Mouse (Mus musculus) c-Kit-negative CD71-positive TER-119-positive erythroid progenitor cells, embryonic 14.5 days (primary cell): ENCODE measurements around the gene Adgrf5.
"Not testable (repeated sequence)": the region's sequence is repeated elsewhere in the genome, so short reads cannot be mapped to it uniquely, and the experiment has no call there.

Experiments used
- DNase-seq: peaks from one replicate; pipeline ENCODE4 v3.0.0-alpha.2; 2013; ENCODE audit warnings: low read depth, low spot score

The Adgrf5 gene

DNA sequence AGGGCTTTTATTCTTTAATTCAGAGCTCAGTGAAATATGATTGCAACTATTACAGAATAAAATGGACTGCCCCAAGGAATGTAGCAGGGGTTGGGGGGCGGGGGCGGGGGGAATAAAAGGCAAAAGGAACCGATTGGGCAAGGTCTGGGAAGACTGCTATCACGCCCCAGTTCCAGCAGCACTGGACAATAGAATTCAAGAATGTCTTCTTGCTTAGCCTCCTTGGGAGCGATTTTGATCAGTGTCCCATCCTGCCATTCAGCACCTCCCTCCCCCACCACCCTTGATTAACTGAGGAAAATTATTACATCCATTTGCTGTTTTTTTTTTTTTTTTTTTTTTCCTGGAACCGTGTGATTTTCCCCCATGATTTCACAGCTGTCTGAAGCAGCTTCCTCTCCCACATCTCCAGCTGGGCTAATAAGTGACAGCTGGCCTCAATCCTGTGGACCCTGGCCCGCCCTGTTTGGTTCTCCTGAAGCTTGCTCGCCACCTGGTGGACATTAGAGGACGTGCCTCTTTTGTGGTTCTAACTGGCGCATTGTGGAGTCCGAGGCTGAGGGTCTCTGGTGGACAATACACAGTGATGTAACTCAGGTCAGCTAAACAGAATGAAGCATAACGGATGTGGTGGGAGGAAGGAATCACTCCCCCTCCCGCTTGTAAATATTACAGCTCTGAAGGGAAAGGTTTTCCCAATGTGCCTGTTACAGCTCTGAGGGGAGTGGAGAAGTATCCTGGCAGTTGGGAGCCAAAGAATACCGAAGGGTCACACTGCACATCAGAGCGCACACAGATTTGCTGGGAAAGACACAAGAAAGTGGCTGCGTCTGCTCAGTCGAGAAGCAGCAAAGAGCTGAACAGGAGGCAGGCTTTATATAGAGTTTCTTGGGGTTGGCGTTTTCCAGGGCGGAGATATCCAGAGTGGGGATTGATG is 100.3 kb downstream of the Adgrf5 start:
- no peak for DNase-seq

DNA sequence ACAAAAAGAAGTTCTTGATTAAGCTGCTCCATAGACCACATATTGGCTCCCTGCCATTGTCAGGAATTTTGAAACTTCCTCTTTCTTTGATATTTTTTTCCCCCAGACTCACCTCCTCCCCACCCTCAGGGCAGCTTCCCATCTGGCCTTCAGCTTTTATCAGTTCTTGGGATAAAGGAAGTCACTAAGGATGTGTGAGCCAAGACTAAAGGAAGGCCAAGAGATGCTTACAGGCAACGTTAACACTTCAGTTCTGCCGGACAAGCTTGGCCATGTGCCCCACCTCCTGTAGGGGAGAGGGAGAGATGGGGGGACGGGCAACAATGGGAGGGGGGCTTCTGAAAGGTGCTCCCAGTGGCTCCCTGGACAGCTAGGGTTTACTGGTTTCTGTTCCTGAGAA is 109.8 kb downstream of the Adgrf5 start:
- DNase-seq = no peak

DNA sequence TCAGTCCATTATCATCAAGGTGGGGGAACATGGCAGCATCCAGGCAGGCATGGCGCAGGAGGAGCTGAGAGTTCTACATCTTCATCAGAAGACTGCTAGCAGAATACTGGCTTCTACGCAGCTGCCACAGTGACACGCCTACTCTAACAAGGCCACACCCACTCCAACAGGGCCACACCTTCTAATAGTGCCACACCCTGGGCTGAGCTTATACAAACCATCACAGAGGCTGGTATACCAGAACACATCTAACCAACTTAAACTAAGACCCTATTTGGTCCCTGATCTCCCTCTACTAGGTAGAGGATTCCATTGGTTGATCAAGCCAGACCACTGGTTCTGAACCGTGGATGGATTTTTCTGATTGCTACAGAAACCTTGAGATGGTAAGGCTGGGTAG is 112.3 kb downstream of the Adgrf5 start:
- DNase-seq = peak; percentile 16

DNA sequence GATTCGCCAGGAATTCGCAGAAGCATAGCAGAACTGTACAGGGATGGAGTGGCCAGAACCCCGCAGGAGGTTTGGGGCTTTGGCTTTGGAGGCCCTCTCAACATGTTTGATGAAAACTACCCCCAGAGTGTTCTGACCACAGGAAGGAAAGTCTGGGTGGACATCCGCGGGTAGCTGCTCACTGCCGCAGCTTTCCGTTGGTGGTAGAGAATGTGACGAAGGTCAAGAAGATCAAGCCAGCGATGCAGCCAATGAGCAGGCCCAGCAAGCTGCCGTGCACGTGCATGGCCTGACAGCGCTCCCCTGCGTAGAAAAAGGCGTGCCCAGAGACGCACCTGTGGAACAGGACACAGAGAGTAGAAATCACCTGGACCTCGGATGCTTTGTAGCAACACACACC is 114.5 kb downstream of the Adgrf5 start:
- DNase-seq = no peak

DNA sequence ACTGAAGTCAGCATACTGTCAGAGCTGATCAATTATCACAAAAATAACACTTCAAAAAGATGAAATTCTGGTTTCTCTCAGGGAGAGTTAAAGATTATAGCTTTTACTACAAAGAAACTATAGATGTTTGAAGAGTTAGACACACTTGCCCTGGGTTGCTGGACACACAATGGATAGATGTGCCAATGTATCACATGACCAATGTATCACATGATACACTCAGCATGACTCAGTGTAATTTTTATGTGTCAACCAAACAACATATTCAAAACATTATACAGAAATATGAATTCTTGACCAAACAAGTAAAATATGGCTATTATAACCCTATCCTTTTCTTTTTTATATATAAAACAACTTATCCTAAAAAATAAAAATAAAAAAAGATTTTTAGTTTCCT is 117.4 kb downstream of the Adgrf5 start:
- DNase-seq = no peak

DNA sequence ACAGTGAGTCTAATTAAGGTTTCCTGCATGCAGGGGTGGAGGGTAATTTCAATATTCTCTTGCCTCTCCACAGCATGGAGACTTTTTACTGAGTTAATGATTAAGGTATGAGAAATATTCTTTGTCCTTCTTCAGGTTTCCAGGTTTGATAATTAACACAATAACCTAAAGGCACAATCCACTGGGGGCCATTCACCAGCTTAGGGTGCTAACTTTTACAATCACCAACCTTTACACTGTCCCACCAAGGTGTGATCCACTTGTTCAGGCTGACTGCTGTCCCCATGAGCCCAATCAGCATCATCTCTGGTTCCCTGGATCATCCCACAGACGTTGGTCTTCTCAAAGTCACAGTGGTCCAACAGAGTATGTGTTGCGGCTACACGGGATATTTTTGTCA is 125.7 kb downstream of the Adgrf5 start:
- DNase-seq = no peak

DNA sequence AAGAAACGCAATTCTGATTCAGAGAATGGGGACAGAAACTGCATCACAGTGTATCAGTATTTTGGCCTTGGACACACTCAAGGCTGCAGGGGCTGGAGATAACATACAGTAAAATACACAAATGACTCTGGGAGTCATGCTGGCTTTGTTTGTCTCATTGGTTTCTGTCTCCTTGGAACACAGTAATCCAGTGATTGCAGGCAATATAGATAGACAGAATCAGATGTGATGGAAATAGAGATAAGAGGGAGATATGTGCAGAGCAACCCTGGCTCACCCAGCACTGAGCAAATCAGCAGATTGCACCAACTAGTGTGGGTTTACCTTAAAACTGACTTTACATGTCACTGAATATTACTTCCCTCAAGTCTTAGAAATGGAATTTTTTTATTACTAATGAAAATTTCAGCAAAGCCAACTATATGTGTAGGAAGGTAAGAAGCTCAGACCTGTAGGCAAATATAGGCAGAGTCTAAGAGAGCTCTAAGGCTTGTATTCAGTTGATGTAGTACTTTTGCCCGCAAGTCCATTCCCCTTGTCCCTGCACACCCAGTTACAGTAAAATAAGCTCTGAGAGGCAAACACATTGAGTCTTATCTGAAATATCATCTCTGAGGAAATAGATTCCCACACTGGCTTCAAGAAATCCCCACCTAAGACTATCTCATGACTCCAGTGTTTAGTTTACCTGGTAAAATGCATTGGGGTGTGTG is 128.3 kb downstream of the Adgrf5 start:
- DNase-seq = no peak

DNA sequence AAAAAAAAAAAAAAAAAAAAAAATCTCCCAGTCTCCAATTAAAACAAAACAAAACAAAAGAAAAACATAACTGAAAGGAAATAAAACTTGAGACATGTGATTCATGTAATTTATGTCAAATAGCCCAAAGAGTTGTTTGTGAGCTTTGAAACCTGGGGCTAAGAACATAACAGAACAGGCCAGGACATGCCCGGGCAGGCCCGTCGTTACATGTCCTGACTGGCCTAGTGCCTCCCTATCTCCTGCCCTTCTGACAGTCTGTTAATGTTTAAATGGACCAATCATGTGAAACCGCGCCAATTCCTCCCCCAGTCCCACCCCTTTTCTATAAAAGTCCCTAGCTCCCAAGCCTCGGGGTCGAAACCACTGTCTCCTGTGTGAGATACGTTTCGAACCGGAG is 130.1 kb downstream of the Adgrf5 start:
- not testable (repeated sequence) for DNase-seq

DNA sequence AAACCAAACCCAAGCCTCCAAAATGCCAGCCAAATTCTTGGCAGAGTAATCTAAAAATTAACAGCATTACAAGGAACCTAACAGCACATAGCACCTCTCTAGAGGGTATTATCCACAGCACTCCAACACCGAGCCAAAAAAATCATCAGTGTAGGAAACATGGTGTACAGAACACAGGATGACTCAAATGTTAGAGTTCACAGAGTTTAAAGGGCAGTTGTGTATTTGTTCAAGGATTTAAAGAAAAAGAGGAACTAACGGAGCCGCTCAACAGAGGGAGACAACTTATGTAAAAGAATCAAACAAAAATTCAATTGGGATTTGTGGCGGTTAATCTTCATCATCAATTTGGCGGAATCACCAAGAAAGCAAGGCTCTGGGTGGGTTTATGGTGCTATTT is 135.3 kb downstream of the Adgrf5 start:
- no peak for DNase-seq

DNA sequence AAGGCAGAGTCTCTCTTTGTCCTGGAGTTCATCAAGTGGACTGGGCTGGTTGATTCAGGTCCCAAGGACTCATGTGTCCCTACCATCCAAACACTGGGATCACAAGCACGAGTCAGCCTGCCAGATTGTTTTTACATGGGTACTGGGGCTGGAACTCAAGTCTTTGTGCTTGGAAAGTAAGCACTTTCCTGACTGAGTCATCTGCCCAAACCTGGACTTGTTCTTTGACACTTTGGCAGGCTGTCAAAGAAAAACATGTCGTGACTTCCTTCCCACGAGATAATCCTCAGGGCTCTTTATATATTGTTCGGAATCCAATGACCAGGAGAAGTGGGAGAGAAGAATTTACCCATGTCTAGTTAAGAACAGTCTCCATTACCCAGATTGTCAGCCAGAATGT is 137.3 kb downstream of the Adgrf5 start:
- DNase-seq = no peak

DNA sequence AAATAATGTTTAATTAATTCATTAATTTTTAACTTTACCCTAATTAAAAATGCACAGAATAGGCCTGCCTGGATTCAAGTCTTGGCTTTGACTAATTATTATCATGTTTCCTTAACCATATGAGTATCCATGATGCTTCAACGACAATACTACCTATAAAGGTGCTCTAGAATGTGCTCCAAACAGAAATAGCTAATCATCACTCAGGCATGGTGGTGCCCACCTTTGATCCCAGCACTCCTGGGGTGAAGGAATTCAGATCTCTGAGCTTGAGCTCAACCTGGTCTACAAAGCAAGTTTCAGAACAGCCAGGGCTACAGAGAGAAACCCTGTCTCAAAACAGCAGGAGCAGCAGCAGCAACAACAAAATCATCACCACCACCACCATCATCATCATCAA is 140.3 kb downstream of the Adgrf5 start:
- no peak for DNase-seq

DNA sequence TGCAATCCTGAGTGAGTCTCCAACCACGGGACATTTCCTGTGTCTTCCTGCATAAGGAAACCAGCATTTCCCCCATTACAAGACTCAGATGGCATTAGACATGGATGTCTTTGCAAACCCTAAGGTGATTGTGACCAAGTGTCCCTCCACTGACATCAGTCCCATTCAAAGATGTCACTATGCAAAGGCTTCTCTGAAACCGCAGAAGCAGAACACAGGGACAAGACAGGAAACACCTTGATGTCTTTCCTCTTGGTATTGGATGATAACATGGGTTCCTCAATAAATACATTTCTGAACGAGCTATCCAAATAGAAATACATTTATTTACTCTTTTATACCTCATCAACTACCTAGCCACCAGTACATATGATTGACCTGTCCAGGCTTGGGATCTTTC is 141.0 kb downstream of the Adgrf5 start:
- DNase-seq = no peak

DNA sequence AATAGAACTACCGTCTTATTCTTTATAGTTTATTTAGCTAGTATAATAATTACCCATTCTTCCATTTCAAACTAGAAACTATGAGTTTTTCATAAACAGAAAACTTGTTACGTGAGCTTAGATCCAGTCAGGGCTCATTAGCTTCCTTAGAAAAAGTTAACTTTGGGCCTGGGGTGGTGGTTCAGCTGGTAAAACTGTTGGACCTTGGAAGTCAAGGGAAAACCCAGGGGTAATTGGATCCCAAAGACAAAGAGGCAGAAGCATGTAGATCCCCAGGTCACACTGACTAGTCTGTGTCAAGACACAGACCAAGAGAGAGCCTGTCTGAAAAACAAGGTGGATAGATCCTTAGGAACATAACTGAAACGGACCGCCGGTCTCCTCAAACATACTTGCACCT is 141.4 kb downstream of the Adgrf5 start:
- no peak for DNase-seq

DNA sequence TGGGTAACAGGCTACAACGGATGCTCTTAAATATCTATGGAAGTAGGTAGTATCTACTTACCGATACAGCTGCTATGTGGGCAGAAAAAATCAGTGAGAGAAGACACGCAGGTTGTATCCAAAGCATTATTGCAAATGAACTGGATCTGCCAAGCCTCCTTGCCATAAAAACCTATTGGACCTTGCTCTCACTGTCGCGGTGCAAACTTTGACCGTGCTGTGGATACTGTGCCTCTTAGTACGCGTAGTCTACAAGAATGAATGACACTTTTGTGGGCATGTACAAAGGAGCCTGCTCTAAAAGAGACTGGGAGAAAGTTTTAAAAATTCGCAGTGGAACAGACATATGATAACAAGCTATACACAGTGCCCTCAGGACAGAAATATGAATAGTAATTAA is 142.3 kb downstream of the Adgrf5 start, which contains the start of gene Mep1a:
TSS of gene Mep1a (minus strand) at position 221 of the 400 bp plus-strand sequence.
- no peak for DNase-seq

DNA sequence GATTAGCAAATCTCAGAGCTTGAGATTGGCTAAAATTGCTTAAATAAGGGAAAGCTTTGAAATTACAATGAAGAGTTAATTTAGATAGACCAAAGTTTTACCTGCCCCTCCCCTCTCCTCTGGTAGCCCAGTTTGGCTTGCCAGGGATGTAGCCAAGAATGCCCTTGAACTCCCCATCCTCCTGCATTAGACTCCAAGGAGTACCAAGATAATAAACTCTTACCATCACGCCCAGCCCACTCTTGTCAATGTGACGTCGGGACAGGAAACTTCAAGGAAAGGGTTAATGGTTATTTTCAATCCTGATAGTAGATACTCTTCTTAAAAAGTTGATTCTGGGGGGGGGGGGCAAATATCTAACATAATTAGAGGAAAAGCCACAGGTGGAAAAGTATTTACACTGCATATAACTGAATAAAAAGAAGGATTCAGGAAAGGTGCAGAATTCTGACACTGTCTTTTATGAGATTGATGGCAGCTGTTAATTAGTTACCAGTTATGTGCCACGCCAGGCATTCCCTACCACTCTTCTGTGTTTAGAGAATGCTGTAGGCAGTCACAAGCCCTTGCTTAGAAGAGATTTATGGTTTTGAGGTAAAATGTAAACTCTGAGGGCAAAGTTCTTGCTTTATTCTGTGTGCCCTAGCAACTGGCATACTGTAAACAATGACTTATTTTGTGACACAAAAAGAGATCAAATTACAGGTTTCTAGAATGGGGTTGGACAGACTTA is 143.8 kb downstream of the Adgrf5 start:
- no peak for DNase-seq

DNA sequence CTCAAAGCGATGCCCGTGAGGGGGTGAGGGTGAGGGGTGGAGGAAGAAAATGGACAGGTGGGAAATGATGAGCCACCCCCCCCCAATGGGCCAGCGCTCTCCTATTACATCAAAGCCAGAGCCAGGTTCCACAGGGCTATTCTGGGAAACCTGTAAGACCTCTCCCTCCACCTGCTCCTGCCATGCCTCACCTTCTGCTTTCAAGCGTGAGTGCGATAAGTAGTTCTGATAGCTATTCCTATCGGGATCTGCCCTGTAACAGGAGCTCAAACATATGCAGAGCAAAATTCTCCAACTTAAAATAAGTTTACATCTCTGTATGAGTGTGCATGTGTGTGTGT is 144.3 kb downstream of the Adgrf5 start:
- DNase-seq = no peak
